Mouse (Mus musculus) adrenal gland, adult 18-20 months (tissue): ENCODE results near the gene Areg. TPM values are rescaled to one million over a fixed set of nuclear protein-coding genes. Genes with fewer than 3 reads are reported as not detected.
A peak's percentile ranks its signal among the peaks of the same experiment; 100 is the strongest.

Source experiments
- DNase-seq, 2 experiments: peaks; one replicate each; pipeline ENCODE4 v3.0.0; 2021 to 2022; ENCODE audit warnings: low spot score in 2 of 2
- long read RNA-seq, 2 experiments: library from polyadenylated mRNA; stranded (forward); transcript quantifications; one replicate each; pipeline ENCODE4 v2.0.0; 2021
- total RNA-seq, 2 experiments: library from RNA; stranded (reverse); gene quantifications; 1 replicate in 1 of 2; 2 replicates in 1 of 2; pipeline ENCODE4 v1.2.3; 2021

The Areg gene
- not detected for total RNA-seq
- long read RNA-seq, experiment 1 = 0 reads
- long read RNA-seq, experiment 2 = 0 reads

DNA sequence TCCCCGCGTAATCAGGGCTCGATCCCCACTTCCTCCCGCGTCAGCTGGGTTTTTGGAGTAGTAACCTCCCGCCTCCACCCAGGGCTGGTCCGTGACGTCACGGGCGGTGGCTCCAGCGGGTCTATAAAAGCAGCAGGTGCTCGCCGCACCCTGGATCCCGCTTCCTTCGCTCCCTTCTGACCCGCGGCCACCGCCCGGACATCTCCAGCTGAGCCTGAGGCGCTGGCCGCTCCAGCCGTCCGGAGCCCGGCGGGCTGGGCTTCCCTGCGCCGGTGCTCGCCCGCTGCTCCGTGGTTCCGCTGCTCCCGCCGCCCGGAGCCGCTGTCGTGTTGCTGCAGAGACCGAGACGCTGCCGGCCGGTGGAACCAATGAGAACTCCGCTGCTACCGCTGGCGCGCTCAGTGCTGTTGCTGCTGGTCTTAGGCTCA is at the start of gene Areg:
TSS of gene Areg (plus strand) at position 154 of the 428 bp plus-strand sequence.
- peak; percentile 11 to 35 for DNase-seq

GRCm38 (mm10) chr5:91090301-91090700 is 49.1 kb upstream of the Areg start:
- no peak for DNase-seq

GRCm38 (mm10) chr5:91097911-91098614 is 41.3 kb upstream of the Areg start:
- DNase-seq = no peak

GRCm38 (mm10) chr5:91101742-91102141 is 37.7 kb upstream of the Areg start:
- DNase-seq = no peak

DNA sequence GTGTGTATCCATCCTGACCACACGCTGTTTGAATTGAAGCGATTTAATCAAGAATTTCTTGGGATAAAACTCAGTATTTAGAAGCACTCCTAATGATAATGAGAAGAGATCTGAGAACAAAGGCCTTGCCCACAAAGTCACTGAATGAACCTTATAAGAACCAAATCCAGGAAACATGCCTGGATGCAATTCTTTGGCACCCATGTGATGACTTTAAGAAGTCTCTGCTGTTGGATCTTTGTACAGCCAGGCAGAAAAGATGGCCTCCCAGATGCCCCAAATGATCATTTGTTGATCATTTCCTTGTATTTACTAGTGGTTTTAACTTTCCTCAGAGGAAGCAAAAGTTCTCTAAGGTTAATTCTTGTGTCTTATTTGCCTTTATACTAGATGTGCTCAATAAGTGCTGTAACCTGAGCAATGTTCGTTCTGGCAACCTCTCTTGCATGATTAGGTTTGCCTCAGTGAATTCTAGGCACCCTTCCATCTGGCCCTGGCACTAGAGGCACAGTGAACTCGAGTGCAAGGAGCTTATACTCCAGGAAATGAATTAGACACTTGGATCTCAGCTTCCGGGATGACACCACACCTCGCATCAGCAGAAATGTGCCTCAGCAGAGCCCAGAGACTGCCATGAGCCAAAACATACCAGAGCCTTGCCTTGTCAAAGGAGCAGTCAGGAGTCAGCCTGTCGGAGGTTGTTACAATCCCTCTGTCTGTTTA is 35.3 kb upstream of the Areg start:
- no peak for DNase-seq

DNA sequence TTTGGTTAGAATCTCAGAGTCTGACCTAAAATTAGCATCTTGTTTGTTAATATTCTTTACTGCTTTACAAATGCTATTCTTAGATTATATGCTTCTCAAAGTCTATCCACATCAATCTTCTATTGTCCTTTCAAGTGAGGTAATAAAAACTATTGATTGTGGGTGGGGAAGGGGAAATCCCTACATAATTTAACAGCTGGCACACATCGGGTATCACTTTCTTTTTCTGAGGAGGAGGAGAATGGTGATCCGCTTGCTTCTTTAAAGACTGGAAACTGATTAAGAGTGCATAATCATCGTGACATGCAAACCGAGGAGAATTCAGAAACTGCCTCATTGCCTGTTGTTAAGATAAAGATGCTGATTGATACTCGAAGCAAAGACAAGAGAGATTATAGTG is 33.2 kb upstream of the Areg start:
- no peak for DNase-seq

GRCm38 (mm10) chr5:91110023-91110670 is 29.3 kb upstream of the Areg start:
- no peak for DNase-seq

GRCm38 (mm10) chr5:91111019-91111418 is 28.4 kb upstream of the Areg start:
- no peak for DNase-seq

GRCm38 (mm10) chr5:91113967-91114366 is 25.4 kb upstream of the Areg start:
- no peak for DNase-seq

DNA sequence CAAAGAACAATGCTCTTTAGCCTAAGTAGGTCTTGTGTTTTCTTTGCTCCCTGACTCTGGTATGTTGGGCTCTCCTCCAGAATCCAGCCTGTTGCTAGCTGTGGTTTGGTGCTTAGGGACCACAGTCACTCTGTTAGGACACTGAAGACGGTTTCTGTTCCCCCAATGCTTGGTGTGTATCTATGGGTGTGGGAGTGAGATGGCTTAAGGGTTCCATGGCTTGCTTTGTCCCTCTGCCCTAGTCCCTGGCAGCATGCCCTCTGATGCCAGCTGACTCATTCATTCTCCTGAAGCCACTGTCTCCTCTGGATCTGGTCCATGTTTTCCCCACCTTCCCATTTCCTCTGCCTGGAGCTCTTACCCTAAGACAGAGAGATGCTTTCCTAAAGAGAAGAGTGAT is 24.8 kb upstream of the Areg start:
- no peak for DNase-seq

- no peak for DNase-seq
Measured at GRCm38 (mm10) chr5:91118618-91119017, 20.8 kb upstream of the Areg start.

GRCm38 (mm10) chr5:91123404-91123803 is 16.0 kb upstream of the Areg start:
- DNase-seq = no peak

- DNase-seq = no peak
Measured at GRCm38 (mm10) chr5:91124140-91124539, 15.3 kb upstream of the Areg start.

GRCm38 (mm10) chr5:91126623-91127022 is 12.8 kb upstream of the Areg start:
- no peak for DNase-seq

GRCm38 (mm10) chr5:91134961-91135360 is 4.4 kb upstream of the Areg start:
- DNase-seq = no peak

DNA sequence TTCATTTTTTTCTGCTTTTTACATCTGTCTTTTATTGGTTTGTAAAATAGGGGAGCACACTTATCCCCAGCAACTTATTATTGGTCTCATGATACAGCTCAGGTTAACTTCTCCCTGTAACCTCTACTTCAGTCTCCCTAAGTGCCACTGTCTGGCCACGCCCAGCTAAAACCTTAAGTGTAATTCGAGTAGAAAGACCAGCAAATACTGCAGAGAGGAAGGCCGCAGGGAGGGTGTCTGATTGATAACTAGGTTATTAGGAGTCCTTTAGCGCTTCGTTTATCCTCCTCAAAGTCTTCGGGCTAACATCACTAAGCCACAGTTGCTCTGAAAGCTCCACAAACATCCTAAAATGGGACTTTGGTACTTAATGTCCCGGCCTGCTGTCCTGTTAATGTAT is 429 bp upstream of the Areg start:
- DNase-seq = no peak

GRCm38 (mm10) chr5:91140896-91141448 is 1.6 kb downstream of the Areg start:
- no peak for DNase-seq

- DNase-seq = no peak
Measured at GRCm38 (mm10) chr5:91144971-91145370, 5.6 kb downstream of the Areg start.

GRCm38 (mm10) chr5:91147001-91147400 is 7.6 kb downstream of the Areg start:
- no peak for DNase-seq

DNA sequence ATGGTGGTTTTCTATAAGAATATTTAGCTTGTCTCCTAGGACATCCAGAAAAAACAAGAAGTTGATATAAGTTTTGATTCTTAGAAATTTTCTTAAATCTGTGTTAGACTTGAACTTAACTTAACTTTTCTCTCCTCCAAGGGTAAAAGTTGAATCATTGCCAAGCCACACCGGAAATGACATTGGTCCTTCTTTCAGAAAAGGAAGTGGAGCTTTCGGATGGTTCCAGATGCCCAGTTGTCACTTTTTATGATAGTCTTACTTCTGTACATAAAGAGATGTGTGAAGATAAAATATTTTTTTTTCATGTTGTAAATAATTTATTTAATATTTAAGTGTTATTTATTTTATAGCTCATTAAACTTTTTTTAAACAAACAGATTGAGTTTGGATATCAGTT is 8.7 kb downstream of the Areg start:
- DNase-seq = no peak

DNA sequence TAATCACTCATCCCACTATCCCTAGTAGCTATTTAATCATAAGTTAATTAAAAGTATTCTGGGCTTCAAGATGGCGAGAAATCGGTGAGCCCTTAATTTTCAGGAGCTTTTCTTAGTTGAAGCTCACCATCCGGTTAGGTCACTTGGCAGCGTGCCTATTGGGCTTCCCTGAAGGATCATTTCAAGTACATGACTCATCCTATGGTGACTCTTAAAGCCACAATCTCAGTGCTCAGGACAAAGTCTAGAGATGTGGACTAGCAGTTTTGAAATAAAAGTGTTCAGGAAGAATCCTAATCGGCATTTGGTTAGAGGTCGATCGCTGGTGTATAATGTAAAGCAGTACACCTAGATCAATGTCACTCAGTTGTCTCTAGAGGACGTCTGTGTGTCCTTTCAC is 17.3 kb downstream of the Areg start:
- peak in 1 of 2 experiments; percentile 12 for DNase-seq

DNA sequence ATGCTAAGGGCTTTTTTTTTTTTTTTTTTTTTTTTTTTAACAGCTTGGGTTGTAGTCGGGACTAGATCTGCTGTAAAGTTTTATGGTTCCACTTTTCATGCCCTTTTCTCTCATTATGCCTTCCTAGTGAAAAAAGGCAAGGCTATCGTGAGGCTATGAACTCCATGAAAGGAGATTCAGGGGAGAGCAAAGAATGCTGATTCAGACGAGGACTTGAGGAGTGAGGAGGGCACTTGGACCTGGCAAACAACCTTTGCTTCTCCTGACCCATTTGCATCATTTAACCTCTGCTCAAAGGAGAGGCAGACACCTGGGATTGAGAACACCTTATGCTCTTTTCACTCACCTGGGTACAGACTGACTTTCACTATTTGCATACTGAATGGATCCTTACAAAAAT is 17.8 kb downstream of the Areg start:
- no peak for DNase-seq
